Mouse (Mus musculus) left cerebral cortex, adult 2 months (tissue): ENCODE data around the gene Aire. TPM values are rescaled to one million over a fixed set of nuclear protein-coding genes. Genes with fewer than 3 reads are reported as not detected.

Source experiments
- DNase-seq, 2 experiments: peaks; one replicate each; pipeline ENCODE4 v3.0.0; 2021 to 2022; ENCODE audit warnings: low spot score in 2 of 2, mixed read lengths in 1 of 2; ENCODE audit errors: extremely low spot score in 1 of 2
- H3K27ac ChIP-seq: fragments of 200-600 bp; 2 replicates; pipeline ENCODE4 v1.8.1; 2022
- H3K4me3 ChIP-seq: fragments of 200-600 bp; 2 replicates; pipeline ENCODE4 v1.8.1; 2022
- CTCF ChIP-seq: fragments of 200-600 bp; IDR thresholded peaks from 2 replicates; pipeline ENCODE4 v1.8.1; 2022; ENCODE audit warnings: antibody characterized with exemption, mild to moderate bottlenecking, moderate library complexity
- intact Hi-C: fragments of 180-260 bp; cut with DNase I; formaldehyde crosslinking; loops from one replicate; pipeline ENCODE4 v1.15.1; 2025
- total RNA-seq, 2 experiments: library from RNA; stranded (reverse); gene quantifications; 2 replicates each; pipeline ENCODE4 v1.2.3; 2021

Aire gene
- total RNA-seq, 2 experiments from 2014 or later = 0.56 TPM; not detected in 1

GRCm38 (mm10) chr10:78002316-78002715, 41.1 kb downstream of the Aire start:
- H3K27ac ChIP-seq = peak overlapping the region; percentile 70
- no peak overlapping the region for H3K4me3 ChIP-seq
- TF ChIP-seq CTCF = no peak
- DNase-seq = peak in 1 of 2 experiments; percentile 16
- intact Hi-C loops = loop anchor here (10.0 kb wide), 2 partner anchors 378 to 382 kb away; partner anchors contain the start of gene Ube2g2

GRCm38 (mm10) chr10:78001796-78002195, 41.6 kb downstream of the Aire start:
- DNase-seq = peak; percentile 83 to 86
- intact Hi-C loops = loop anchor here (10.0 kb wide), 2 partner anchors 377 to 383 kb away; partner anchors contain the start of gene Ube2g2

GRCm38 (mm10) chr10:78000200-78000599, 43.2 kb downstream of the Aire start:
- DNase-seq = no peak
- intact Hi-C loops = loop anchor here (10.0 kb wide), 2 partner anchors 375 to 385 kb away; partner anchors contain the start of gene Ube2g2
- no peak overlapping the region for H3K4me3 ChIP-seq
- H3K27ac ChIP-seq = no peak overlapping the region
- no peak for TF ChIP-seq CTCF

More at GRCm38 (mm10) chr10:78001796-78002195, 41.6 kb downstream of the Aire start:
- H3K4me3 ChIP-seq = no peak overlapping the region
- peak overlapping the region; percentile 88 for H3K27ac ChIP-seq
- TF ChIP-seq CTCF = no peak

- intact Hi-C loops = no loop called here
- TF ChIP-seq CTCF = no peak
- Histone ChIP-seq H3K4me3 (no peak overlapping the region), H3K27ac (no peak overlapping the region)
- DNase-seq = no peak
Measured at GRCm38 (mm10) chr10:77995639-77996038, 47.8 kb downstream of the Aire start.

GRCm38 (mm10) chr10:77985775-77986174, 57.6 kb downstream of the Aire start:
- TF ChIP-seq CTCF = no peak
- intact Hi-C loops = loop anchor here (2.0 kb wide), 1 partner anchor 23 kb away; no protein-coding TSS in a partner anchor
- H3K27ac ChIP-seq = no peak overlapping the region; the same call in 1 of the 2 replicates
- no peak for DNase-seq
- H3K4me3 ChIP-seq = no peak overlapping the region

GRCm38 (mm10) chr10:77984660-77985059, 58.8 kb downstream of the Aire start:
- TF ChIP-seq CTCF = peak; percentile 88
- intact Hi-C loops = loop anchor here (1.0 to 2.0 kb wide), 2 partner anchors 24 to 176 kb away; no protein-coding TSS in a partner anchor
- Histone ChIP-seq H3K4me3 (no peak overlapping the region), H3K27ac (peak overlapping the region; percentile 78)
- DNase-seq = peak; percentile 73 to 76

Other genes with a start within 250 kb of the Aire start
- gene Gm9639, start 248.5 kb downstream of the Aire start, total RNA-seq = not detected
- not detected for gene Gm19668, start 244.5 kb downstream of the Aire start, total RNA-seq
- not detected for gene Gm9507, start 231.8 kb downstream of the Aire start, total RNA-seq
- gene Gm2696, start 228.9 kb downstream of the Aire start, total RNA-seq = not detected
- gene Krtap10-4, start 216.5 kb downstream of the Aire start, total RNA-seq = not detected
- not detected for gene Krtap10-10, start 207.7 kb downstream of the Aire start, total RNA-seq
- not detected for gene Gm36176, start 196.8 kb downstream of the Aire start, total RNA-seq
- not detected for gene Gm10318, start 190.8 kb downstream of the Aire start, total RNA-seq
- not detected for gene Gm3285, start 181.6 kb downstream of the Aire start, total RNA-seq
- gene Lrrc3, start 141.1 kb downstream of the Aire start, total RNA-seq = 1 to 10 TPM; 9.5 to 9.8 TPM
- 10 to 100 TPM; 44.7 to 50.3 TPM for gene Trpm2, start 73.0 kb downstream of the Aire start, total RNA-seq
- gene 1810043G02Rik, start 65.1 kb downstream of the Aire start, total RNA-seq = 10 to 100 TPM; 33.9 to 34.0 TPM
- gene Pfkl, start 33.5 kb downstream of the Aire start, total RNA-seq = 100 to 1,000 TPM; 141 to 149 TPM
- under 1 TPM in 1 of 2 experiments, not detected in 1; 0.54 TPM for gene Dnmt3l, start 1.7 kb downstream of the Aire start, total RNA-seq
- gene Icosl, start 25.7 kb upstream of the Aire start, total RNA-seq = 1 to 10 TPM; 3.5 to 3.6 TPM
- gene D10Jhu81e, start 126.2 kb upstream of the Aire start, total RNA-seq = 100 to 1,000 TPM; 104 TPM
- 10 to 100 TPM; 19.6 to 19.7 TPM for gene Pwp2, start 141.5 kb upstream of the Aire start, total RNA-seq
- 10 to 100 TPM; 86.7 to 88.6 TPM for gene Trappc10, start 201.0 kb upstream of the Aire start, total RNA-seq